ENCODE assay signal across 13 mouse cellular contexts in the genomic region with DNA sequence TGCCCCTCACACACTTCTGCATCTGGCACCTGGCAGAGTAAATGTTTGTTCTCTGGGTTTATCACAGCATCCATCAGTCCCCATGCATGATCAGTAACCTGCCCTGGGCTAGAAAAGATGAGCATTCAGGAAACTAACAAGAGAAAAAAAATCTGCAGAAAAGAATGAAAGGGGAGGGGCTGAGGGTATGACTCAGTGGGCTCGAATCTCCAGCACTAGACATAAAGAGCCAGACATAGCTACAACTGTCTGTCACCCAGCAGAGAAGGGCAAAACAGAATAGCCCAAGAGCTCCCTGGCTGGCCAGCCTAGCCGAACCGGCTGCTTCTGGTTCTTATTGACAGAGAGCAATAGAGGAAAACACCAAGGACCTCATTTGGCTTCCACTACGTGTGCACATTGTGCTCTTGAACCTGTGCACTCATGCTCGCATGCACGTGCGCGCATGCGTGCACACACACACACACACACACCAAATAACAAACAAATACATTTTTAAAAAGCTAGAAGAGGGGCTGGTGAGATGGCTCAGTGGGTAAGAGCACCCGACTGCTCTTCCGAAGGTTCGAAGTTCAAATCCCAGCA. TPM values are rescaled to one million over a fixed set of nuclear protein-coding genes. Genes with fewer than 3 reads are reported as not detected.
"Had no signal": no experiment of that assay in that cellular context is flagged by ENCODE, and none has a peak within 500 bp of the region (broad histone marks: within the 10 kb centered on the region; RNA-seq: fewer than 3 reads in every experiment).

No protein-coding gene starts in this region.

- DNase-seq: kidney, postnatal 10 days; kidney, postnatal 4 days; liver; lung, adult 18-20 months had no signal

- H3K36me3 ChIP-seq: limb, embryonic 12.5 days; midbrain, embryonic 13.5 days; neural tube, embryonic 12.5 days had no signal

- ATAC-seq: midbrain, embryonic 13.5 days had no signal

- H3K27ac ChIP-seq: layer of hippocampus, adult 2 months; limb, embryonic 12.5 days; liver, embryonic 14.5 days; midbrain, embryonic 13.5 days; neural tube, embryonic 12.5 days; stomach, postnatal 0 days had no signal

- H3K9me3 ChIP-seq: limb, embryonic 12.5 days; midbrain, embryonic 13.5 days; neural tube, embryonic 12.5 days had no signal

- H3K4me2 ChIP-seq: limb, embryonic 12.5 days; midbrain, embryonic 13.5 days; neural tube, embryonic 12.5 days had no signal

- H3K9ac ChIP-seq: limb, embryonic 12.5 days; liver, embryonic 14.5 days; midbrain, embryonic 13.5 days; neural tube, embryonic 12.5 days had no signal

- H3K4me3 ChIP-seq: layer of hippocampus, adult 2 months; limb, embryonic 12.5 days; midbrain, embryonic 13.5 days; myocyte; neural tube, embryonic 12.5 days had no signal

- H3K4me1 ChIP-seq: neural tube, embryonic 12.5 days had no signal

RNA-seq across cellular contexts. Expression of a gene that starts 17.9 kb away (rescaled TPM):
- polyA plus RNA-seq: kidney, embryonic 14.5 days; liver, embryonic 14.5 days; midbrain, embryonic 13.5 days; neural tube, embryonic 12.5 days had no signal

RNA-seq across cellular contexts. Expression of a gene that starts 34.5 kb away (rescaled TPM):
- polyA plus RNA-seq: kidney, embryonic 14.5 days; limb, embryonic 12.5 days; liver, embryonic 14.5 days; lung, embryonic 16.5 days; midbrain, embryonic 13.5 days; myocyte; neural tube, embryonic 12.5 days; stomach, postnatal 0 days had no signal
